Mouse (Mus musculus): ENCODE measurements around the gene Arhgef28. TPM values are rescaled to one million over a fixed set of nuclear protein-coding genes. Genes with fewer than 3 reads are reported as not detected.

Gene Arhgef28
- total and polyA plus RNA-seq, 2 experiments from 2014 or later, result 34.3 to 41.5 TPM

DNA sequence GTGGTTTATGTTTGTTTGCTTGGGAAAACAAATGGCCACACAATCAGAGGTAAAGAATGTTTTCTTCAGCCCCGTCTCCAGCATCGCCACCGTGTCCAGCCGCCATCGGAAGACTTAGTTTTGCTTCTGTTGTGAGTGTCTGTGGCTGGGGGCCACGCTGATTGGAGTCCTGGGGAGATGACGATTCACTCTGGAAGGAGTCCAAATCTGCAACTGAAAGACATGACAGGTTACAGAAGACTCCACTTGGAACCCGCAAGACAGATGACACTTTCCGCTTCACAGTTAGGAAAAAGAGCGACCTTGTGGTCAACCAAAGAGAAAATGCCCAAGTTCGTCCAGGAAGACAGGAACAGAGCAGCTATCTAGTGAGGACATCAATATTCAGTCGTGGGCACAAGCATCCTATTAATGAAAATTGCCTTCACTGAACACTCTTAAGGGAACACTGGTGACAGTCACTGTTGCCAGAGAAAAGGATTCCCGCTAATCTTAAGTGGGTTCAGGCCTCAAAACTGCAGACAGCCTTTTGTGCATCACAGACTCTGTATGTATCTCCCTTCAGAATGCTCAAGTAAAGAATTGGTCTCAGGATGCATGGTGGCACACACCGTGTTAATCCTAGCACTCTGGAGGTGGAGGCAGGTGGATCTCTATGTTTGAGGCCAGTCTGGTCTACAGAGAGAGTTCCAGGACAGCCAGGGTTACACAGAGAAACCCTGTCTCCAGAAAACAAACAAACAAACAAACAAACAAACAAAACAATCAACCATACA lies 306.4 kb downstream of the Arhgef28 start:
- no peak overlapping the region for H3K4me2 ChIP-seq (ENCODE audit: low read depth, low read length, poor library complexity, severe bottlenecking)
- WGBS, result 50% methylated on average over 14 of the region's 14 CpGs
- H3K27ac ChIP-seq (ENCODE audit: low read depth, low read length), result peak overlapping the region; percentile 87
- no peak overlapping the region for H3K4me3 ChIP-seq (ENCODE audit: low read depth, low read length)
- no peak for TF ChIP-seq CTCF (IDR thresholded peaks at IDR 0.05)
- no peaks in the 10 kb centered on the region for H3K9me3 ChIP-seq (ENCODE audit: low read length)
- H3K4me1 ChIP-seq (ENCODE audit: insufficient read depth, low read length), result 0 out of 2 replicates have a peak, but pooled peaks cover 8% of the 10 kb centered on the region
- no peak overlapping the region; the same call in 1 of the 2 replicates for H3K9ac ChIP-seq (replicated peaks; ENCODE audit: low read length, poor library complexity, severe bottlenecking)
- DNase-seq (ENCODE audit: low spot score) (peak; percentile 25), ATAC-seq (ENCODE audit: low FRiP score) (peak; percentile 55; the same call in 1 of the 2 replicates)
- no peaks in the 10 kb centered on the region for H3K27me3 ChIP-seq (ENCODE audit: insufficient read depth, low read length)
- no peaks in the 10 kb centered on the region for H3K36me3 ChIP-seq (ENCODE audit: insufficient read depth, low read length)

DNA sequence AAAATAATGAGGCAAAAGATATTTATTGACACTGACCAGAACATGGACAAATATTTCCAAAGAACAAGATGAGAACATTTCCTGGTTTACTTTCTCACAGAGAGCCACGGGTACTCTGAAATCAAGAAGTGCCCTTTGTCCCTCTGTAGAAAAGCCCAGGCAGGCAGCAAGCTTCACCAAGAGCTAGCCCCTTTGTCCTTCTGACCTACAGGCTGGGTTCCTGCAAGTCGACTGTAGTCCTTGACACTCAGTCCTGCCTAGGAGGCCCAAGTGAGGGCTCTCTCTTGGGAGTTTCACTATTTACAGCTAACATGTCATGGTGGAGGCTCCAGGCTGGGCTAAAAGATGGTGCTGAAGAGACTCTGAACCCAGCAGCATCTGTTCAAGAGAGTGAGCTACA lies 307.6 kb downstream of the Arhgef28 start:
- no peak for DNase-seq (ENCODE audit: low spot score)
- no peak overlapping the region for H3K27ac ChIP-seq (ENCODE audit: low read depth, low read length)
- H3K9ac ChIP-seq (replicated peaks; ENCODE audit: low read length, poor library complexity, severe bottlenecking), result no peak overlapping the region
- ATAC-seq (ENCODE audit: low FRiP score), result no peak
- H3K36me3 ChIP-seq (ENCODE audit: insufficient read depth, low read length), result no peaks in the 10 kb centered on the region
- no peak overlapping the region for H3K4me3 ChIP-seq (ENCODE audit: low read depth, low read length)
- 0 out of 2 replicates have a peak, but pooled peaks cover 8% of the 10 kb centered on the region for H3K4me1 ChIP-seq (ENCODE audit: insufficient read depth, low read length)
- H3K9me3 ChIP-seq (ENCODE audit: low read length), result no peaks in the 10 kb centered on the region
- no peak overlapping the region for H3K4me2 ChIP-seq (ENCODE audit: low read depth, low read length, poor library complexity, severe bottlenecking)
- TF ChIP-seq CTCF (IDR thresholded peaks at IDR 0.05), result no peak
- no peaks in the 10 kb centered on the region for H3K27me3 ChIP-seq (ENCODE audit: insufficient read depth, low read length)
- WGBS, result 68% methylated on average over 2 of the region's 2 CpGs

DNA sequence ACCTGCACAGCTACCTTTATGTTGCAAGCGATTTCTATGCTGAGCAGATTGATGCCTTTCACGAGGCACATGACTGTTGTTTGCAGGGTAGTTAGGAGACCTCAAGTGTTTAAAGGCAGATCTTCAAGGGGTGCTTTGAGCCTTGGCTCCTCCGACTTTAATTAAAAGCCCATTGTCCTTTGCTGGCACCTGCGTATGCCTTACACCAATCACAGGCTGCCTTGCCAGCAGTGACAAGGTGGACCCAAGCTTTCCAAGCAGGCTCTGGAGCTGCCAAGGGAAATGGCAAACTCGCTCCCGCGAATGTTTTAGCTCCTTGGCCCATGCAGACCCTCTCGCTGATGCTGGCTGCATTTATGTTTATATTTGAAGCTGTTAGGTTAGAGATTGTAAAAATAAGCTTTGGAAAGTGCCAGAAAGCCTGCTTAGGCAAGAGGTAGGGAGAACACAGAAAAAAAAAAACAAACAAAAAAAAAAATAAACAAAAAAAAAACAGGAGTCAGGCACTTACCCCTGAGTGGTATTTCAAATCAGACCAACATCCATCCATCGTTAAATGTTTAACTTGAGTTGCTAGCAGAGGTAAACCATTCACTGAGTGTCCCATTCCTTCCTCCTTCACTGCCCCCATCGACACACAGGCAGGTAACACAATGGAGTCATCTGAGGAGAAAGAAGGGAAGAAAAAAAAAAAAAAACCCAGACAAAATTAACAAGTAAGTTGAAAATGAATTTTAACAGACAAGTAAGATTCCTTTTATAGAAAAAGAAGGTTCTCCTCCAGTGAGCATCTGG lies 313.0 kb downstream of the Arhgef28 start:
- Histone ChIP-seq H3K27ac (ENCODE audit: low read depth, low read length) (peak overlapping the region; percentile 73), H3K4me2 (ENCODE audit: low read depth, low read length, poor library complexity, severe bottlenecking) (no peak overlapping the region), H3K27me3 (ENCODE audit: insufficient read depth, low read length) (no peaks in the 10 kb centered on the region), H3K4me3 (ENCODE audit: low read depth, low read length) (no peak overlapping the region), H3K4me1 (ENCODE audit: insufficient read depth, low read length) (peaks cover 12% of the 10 kb centered on the region; the same call in 1 of the 2 replicates), H3K9ac (replicated peaks; ENCODE audit: low read length, poor library complexity, severe bottlenecking) (no peak overlapping the region), H3K36me3 (ENCODE audit: insufficient read depth, low read length) (no peaks in the 10 kb centered on the region), H3K9me3 (ENCODE audit: low read length) (no peaks in the 10 kb centered on the region)
- no peak for TF ChIP-seq CTCF (IDR thresholded peaks at IDR 0.05)
- WGBS, result 20% methylated on average over 10 of the region's 10 CpGs
- DNase-seq (ENCODE audit: low spot score) (peak; percentile 62), ATAC-seq (ENCODE audit: low FRiP score) (peak; percentile 48; the same call in 1 of the 2 replicates)

DNA sequence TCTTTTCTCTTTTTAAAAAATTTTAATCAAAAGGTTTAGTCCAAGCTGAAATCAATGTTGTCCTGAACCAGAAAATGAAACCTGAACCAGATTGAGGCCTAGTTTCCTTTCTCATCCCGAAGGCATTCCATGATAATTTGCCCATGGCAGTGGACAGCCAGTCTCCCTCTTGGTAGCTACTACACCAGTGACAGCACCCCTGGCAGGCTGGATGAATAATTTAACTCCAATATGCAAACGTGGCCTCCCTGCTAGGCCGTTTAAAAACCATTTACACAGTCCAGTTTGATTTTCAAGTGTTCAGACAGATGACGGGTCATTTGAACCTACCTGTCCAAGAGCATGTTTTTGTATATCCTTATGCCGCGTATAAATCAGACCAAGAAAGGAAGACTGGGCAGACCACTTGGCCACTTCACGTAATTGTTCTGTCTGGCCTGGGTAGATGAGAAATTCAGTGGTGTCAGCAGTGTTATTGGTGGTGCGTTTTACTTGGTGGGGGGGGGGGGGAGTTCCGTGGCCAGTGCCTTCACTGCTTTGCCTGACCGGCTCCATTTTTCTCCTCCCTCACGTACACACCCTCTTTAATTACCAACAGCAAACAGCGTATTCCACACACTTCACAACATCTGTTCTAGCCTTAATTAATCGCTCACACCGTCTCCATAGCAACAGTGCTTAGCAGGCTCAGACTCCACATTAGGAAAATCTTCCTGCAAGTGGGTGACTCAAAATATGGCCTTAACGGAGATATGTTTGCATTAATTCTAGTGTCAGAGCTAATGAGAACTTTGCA lies 314.0 kb downstream of the Arhgef28 start:
- DNase-seq (ENCODE audit: low spot score), result peak; percentile 86
- peak; percentile 68 for ATAC-seq (ENCODE audit: low FRiP score)
- no peaks in the 10 kb centered on the region for H3K9me3 ChIP-seq (ENCODE audit: low read length)
- TF ChIP-seq CTCF (IDR thresholded peaks at IDR 0.05), result no peak
- peaks cover 12% of the 10 kb centered on the region; the same call in 1 of the 2 replicates for H3K4me1 ChIP-seq (ENCODE audit: insufficient read depth, low read length)
- no peak overlapping the region for H3K4me2 ChIP-seq (ENCODE audit: low read depth, low read length, poor library complexity, severe bottlenecking)
- H3K36me3 ChIP-seq (ENCODE audit: insufficient read depth, low read length), result no peaks in the 10 kb centered on the region
- no peaks in the 10 kb centered on the region for H3K27me3 ChIP-seq (ENCODE audit: insufficient read depth, low read length)
- H3K27ac ChIP-seq (ENCODE audit: low read depth, low read length), result peak overlapping the region; percentile 73
- H3K4me3 ChIP-seq (ENCODE audit: low read depth, low read length), result no peak overlapping the region
- H3K9ac ChIP-seq (replicated peaks; ENCODE audit: low read length, poor library complexity, severe bottlenecking), result no peak overlapping the region
- 22% methylated on average over 15 of the region's 15 CpGs for WGBS

DNA sequence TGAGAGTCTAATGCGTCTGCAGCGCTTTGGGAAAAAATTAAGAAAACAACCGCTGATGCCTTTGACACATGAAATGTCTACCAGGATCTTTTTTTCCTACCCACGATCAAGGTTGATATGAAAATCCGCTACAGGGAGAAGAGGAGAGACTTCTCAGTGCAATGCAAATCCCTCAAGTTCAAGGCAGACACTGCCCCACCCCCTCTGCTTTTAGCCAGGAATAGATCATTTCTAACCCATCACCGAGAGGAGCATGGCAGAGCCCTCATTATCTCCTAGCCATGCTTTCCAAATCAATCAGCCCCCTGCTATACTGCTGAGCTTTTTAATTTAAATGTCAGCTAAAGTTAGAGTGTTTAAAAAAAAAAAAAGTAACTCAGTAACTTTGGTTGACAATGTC lies 318.2 kb downstream of the Arhgef28 start:
- Histone ChIP-seq H3K36me3 (ENCODE audit: insufficient read depth, low read length) (no peaks in the 10 kb centered on the region), H3K9ac (replicated peaks; ENCODE audit: low read length, poor library complexity, severe bottlenecking) (no peak overlapping the region), H3K27ac (ENCODE audit: low read depth, low read length) (no peak overlapping the region), H3K4me3 (ENCODE audit: low read depth, low read length) (no peak overlapping the region), H3K4me1 (ENCODE audit: insufficient read depth, low read length) (peaks cover 13% of the 10 kb centered on the region; the same call in 1 of the 2 replicates), H3K9me3 (ENCODE audit: low read length) (no peaks in the 10 kb centered on the region), H3K4me2 (ENCODE audit: low read depth, low read length, poor library complexity, severe bottlenecking) (no peak overlapping the region), H3K27me3 (ENCODE audit: insufficient read depth, low read length) (no peaks in the 10 kb centered on the region)
- 34% methylated on average over 6 of the region's 6 CpGs for WGBS
- TF ChIP-seq CTCF (IDR thresholded peaks at IDR 0.05), result no peak
- ATAC-seq (ENCODE audit: low FRiP score) (0 out of 2 replicates have a peak, but pooled peaks have one; percentile 60), DNase-seq (ENCODE audit: low spot score) (peak; percentile 11)

Data from midbrain, postnatal 0 days (tissue).